Mouse (Mus musculus): ENCODE results near the gene Gm2001.
"Not testable (repeated sequence)": the region's sequence is repeated elsewhere in the genome, so short reads cannot be mapped to it uniquely, and the experiment has no call there.

GRCm38 (mm10) chr12:87842239-87842638 lies at the start of gene Gm2001:
- TF ChIP-seq CTCF (IDR thresholded peaks at IDR 0.05; ENCODE audit: control insufficient read depth, insufficient read depth, low read length); POLR2A (IDR thresholded peaks at IDR 0.05; ENCODE audit: borderline replicate concordance, control insufficient read depth, low read depth, low read length): not testable (repeated sequence)
